Mouse (Mus musculus) liver, postnatal 0 days (tissue): Measurements from ENCODE around the gene Hormad2.

Experiments used
- CTCF ChIP-seq: sonication (generic); IDR thresholded peaks from 2 replicates; pipeline ENCODE4 v1.5.1; 2016; ENCODE audit warnings: antibody characterized with exemption, low read depth
- EP300 ChIP-seq: IDR thresholded peaks from 2 replicates; pipeline ENCODE4 v1.6.1; 2016; ENCODE audit warnings: antibody characterized with exemption, low read depth, mild to moderate bottlenecking

DNA sequence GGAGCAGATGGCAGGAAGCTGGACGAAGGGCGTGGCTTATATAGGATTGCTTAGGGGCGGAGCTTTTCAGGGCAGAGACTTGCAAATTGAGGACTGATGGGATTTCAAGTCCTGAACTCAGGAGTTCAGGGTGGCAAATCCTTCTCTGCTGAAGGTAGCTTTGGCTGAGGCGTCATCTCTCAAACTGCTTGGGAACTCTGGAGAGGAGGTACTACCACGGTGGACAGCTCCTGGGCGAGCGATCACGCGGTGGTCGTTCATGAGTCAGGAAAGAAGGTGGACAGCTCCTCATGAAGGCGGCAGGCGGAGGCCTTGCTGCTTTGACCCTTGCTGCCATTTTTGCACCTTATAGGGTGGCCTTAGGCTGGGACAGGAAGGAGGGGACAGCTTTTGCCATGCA lies 20.2 kb upstream of the Hormad2 start:
- TF ChIP-seq CTCF: no peak
- TF ChIP-seq EP300: no peak
